Mouse (Mus musculus): ENCODE measurements around the gene Mcfd2.

DNA sequence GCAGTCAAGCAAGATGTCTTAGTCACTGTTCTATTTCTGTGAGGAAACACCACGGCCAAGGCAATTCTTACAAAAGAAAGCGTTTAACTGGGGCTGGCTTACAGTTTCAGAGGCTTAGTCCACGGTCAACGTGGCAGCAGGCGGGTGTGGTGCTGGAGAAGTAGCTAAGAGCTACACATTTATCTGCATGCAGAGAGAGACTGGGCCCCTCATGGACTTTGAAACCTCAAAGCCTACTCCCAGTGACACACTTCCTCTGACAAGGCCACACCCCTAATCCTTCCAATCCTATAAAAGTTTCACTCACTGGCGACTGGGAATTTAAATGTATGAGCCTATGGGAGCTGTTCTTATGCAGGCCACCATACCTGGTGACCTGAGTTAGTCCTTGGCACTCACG lies 30.0 kb upstream of the Mcfd2 start:
- TF ChIP-seq CTCF (IDR thresholded peaks at IDR 0.05; ENCODE audit: extremely low read depth, insufficient read depth, low read length) (no peak), POLR2A (IDR thresholded peaks at IDR 0.05; ENCODE audit: extremely low read depth, insufficient read depth, low read length) (no peak)

All from cortical plate, adult 2 months (tissue).